Mouse (Mus musculus): Measurements from ENCODE around the gene Nxpe5. TPM values are rescaled to one million over a fixed set of nuclear protein-coding genes. Genes with fewer than 3 reads are reported as not detected.

Gene Nxpe5
- 0.04 TPM in 1 of 2 replicates, not detected in the other for polyA plus RNA-seq (2014; fragmentation: Nextera tagmentation; extraction: Ambion mirVana)

GRCm38 (mm10) chr5:138225700-138226099 is at the start of gene Nxpe5:
Gene Nxpe5, plus strand, starts transcription at chr5:138225898.
- Histone ChIP-seq H3K9ac (ENCODE audit: low read length) (no peak within 1 kb of the TSS), H3K4me2 (ENCODE audit: low read length) (no peak within 1 kb of the TSS), H3K4me3 (ENCODE audit: low read depth, low read length) (no peak within 1 kb of the TSS), H3K9me3 (ENCODE audit: control insufficient read depth, low read length) (no peaks in the 10 kb centered on the region), H3K27ac (ENCODE audit: low read depth) (no peak within 1 kb of the TSS), H3K4me1 (replicated peaks; ENCODE audit: control insufficient read depth, insufficient read depth, low read length) (no peaks in the 10 kb centered on the region), H3K36me3 (ENCODE audit: control insufficient read depth, insufficient read depth, low read length) (no peaks in the 10 kb centered on the region), H3K27me3 (replicated peaks; ENCODE audit: control insufficient read depth, insufficient read depth, low read length) (no peaks in the 10 kb centered on the region)
- ATAC-seq (replicated peaks; ENCODE audit: low FRiP score, low TSS enrichment, low read depth) (no peak), DNase-seq (ENCODE audit: low spot score) (no peak)
- WGBS, result 71% methylated on average over 2 of the region's 2 CpGs

- ATAC-seq (replicated peaks; ENCODE audit: low FRiP score, low TSS enrichment, low read depth), result peak; percentile 82
- peak within 1 kb of the TSS; percentile 43; the same call in 1 of the 2 replicates for H3K27ac ChIP-seq (ENCODE audit: low read depth)
- H3K9ac ChIP-seq (ENCODE audit: low read length), result peak within 1 kb of the TSS; percentile 86
- H3K9me3 ChIP-seq (ENCODE audit: control insufficient read depth, low read length), result no peaks in the 10 kb centered on the region
- peaks cover 12% of the 10 kb centered on the region for H3K4me1 ChIP-seq (replicated peaks; ENCODE audit: control insufficient read depth, insufficient read depth, low read length)
- no peaks in the 10 kb centered on the region for H3K27me3 ChIP-seq (replicated peaks; ENCODE audit: control insufficient read depth, insufficient read depth, low read length)
- DNase-seq (ENCODE audit: low spot score), result peak; percentile 83
- H3K4me2 ChIP-seq (ENCODE audit: low read length), result peak within 1 kb of the TSS; percentile 83
- peak within 1 kb of the TSS; percentile 82 for H3K4me3 ChIP-seq (ENCODE audit: low read depth, low read length)
- WGBS, result 1% methylated on average over 31 of the region's 31 CpGs
- H3K36me3 ChIP-seq (ENCODE audit: control insufficient read depth, insufficient read depth, low read length), result peaks cover 32% of the 10 kb centered on the region
Observed at GRCm38 (mm10) chr5:138186950-138187638, 38.6 kb upstream of the Nxpe5 start, which contains the start of the genes Taf6 and Cnpy4. Gene Taf6, minus strand, starts transcription at chr5:138187451. Gene Cnpy4, plus strand, starts transcription at chr5:138187485.

GRCm38 (mm10) chr5:138187661-138188306 is 37.9 kb upstream of the Nxpe5 start:
- DNase-seq (ENCODE audit: low spot score) (peak; percentile 83), ATAC-seq (replicated peaks; ENCODE audit: low FRiP score, low TSS enrichment, low read depth) (peak; percentile 81)
- under 1% methylated on average over 10 of the region's 10 CpGs for WGBS
- H3K4me2 ChIP-seq (ENCODE audit: low read length), result peak overlapping the region; percentile 83
- H3K27ac ChIP-seq (ENCODE audit: low read depth), result peak overlapping the region; percentile 43; the same call in 1 of the 2 replicates
- peak overlapping the region; percentile 86 for H3K9ac ChIP-seq (ENCODE audit: low read length)
- H3K36me3 ChIP-seq (ENCODE audit: control insufficient read depth, insufficient read depth, low read length), result peaks cover 32% of the 10 kb centered on the region
- no peaks in the 10 kb centered on the region for H3K27me3 ChIP-seq (replicated peaks; ENCODE audit: control insufficient read depth, insufficient read depth, low read length)
- H3K4me1 ChIP-seq (replicated peaks; ENCODE audit: control insufficient read depth, insufficient read depth, low read length), result peaks cover 12% of the 10 kb centered on the region
- peak overlapping the region; percentile 82 for H3K4me3 ChIP-seq (ENCODE audit: low read depth, low read length)
- H3K9me3 ChIP-seq (ENCODE audit: control insufficient read depth, low read length), result no peaks in the 10 kb centered on the region

- Histone ChIP-seq H3K9ac (ENCODE audit: low read length) (peak within 1 kb of the TSS; percentile 83), H3K4me1 (replicated peaks; ENCODE audit: control insufficient read depth, insufficient read depth, low read length) (no peaks in the 10 kb centered on the region), H3K27ac (ENCODE audit: low read depth) (peak within 1 kb of the TSS; percentile 82), H3K4me2 (ENCODE audit: low read length) (peak within 1 kb of the TSS; percentile 98), H3K27me3 (replicated peaks; ENCODE audit: control insufficient read depth, insufficient read depth, low read length) (no peaks in the 10 kb centered on the region), H3K36me3 (ENCODE audit: control insufficient read depth, insufficient read depth, low read length) (peaks cover 24% of the 10 kb centered on the region), H3K9me3 (ENCODE audit: control insufficient read depth, low read length) (no peaks in the 10 kb centered on the region), H3K4me3 (ENCODE audit: low read depth, low read length) (peak within 1 kb of the TSS; percentile 76)
- peak; percentile 80 for ATAC-seq (replicated peaks; ENCODE audit: low FRiP score, low TSS enrichment, low read depth)
- WGBS, result 9% methylated on average over 54 of the region's 54 CpGs
- DNase-seq (ENCODE audit: low spot score), result peak; percentile 94
Observed at GRCm38 (mm10) chr5:138193771-138194727, 31.6 kb upstream of the Nxpe5 start, which contains the start of gene Mblac1. Gene Mblac1, plus strand, starts transcription at chr5:138194314.

- Histone ChIP-seq H3K4me3 (ENCODE audit: low read depth, low read length) (peak overlapping the region; percentile 76), H3K36me3 (ENCODE audit: control insufficient read depth, insufficient read depth, low read length) (peaks cover 19% of the 10 kb centered on the region), H3K9ac (ENCODE audit: low read length) (peak overlapping the region; percentile 83), H3K27ac (ENCODE audit: low read depth) (peak overlapping the region; percentile 82), H3K9me3 (ENCODE audit: control insufficient read depth, low read length) (no peaks in the 10 kb centered on the region), H3K4me1 (replicated peaks; ENCODE audit: control insufficient read depth, insufficient read depth, low read length) (no peaks in the 10 kb centered on the region), H3K4me2 (ENCODE audit: low read length) (peak overlapping the region; percentile 98), H3K27me3 (replicated peaks; ENCODE audit: control insufficient read depth, insufficient read depth, low read length) (no peaks in the 10 kb centered on the region)
- WGBS, result under 1% methylated on average over 29 of the region's 29 CpGs
- DNase-seq (ENCODE audit: low spot score), result no peak
- peak; percentile 62 for ATAC-seq (replicated peaks; ENCODE audit: low FRiP score, low TSS enrichment, low read depth)
Observed at GRCm38 (mm10) chr5:138194755-138195345, 30.8 kb upstream of the Nxpe5 start.

- Histone ChIP-seq H3K27ac (ENCODE audit: low read depth) (no peak overlapping the region), H3K9me3 (ENCODE audit: control insufficient read depth, low read length) (no peaks in the 10 kb centered on the region), H3K36me3 (ENCODE audit: control insufficient read depth, insufficient read depth, low read length) (peaks cover 19% of the 10 kb centered on the region), H3K4me3 (ENCODE audit: low read depth, low read length) (peak overlapping the region; percentile 76; the same call in 1 of the 2 replicates), H3K4me1 (replicated peaks; ENCODE audit: control insufficient read depth, insufficient read depth, low read length) (no peaks in the 10 kb centered on the region), H3K27me3 (replicated peaks; ENCODE audit: control insufficient read depth, insufficient read depth, low read length) (no peaks in the 10 kb centered on the region), H3K9ac (ENCODE audit: low read length) (0 out of 2 replicates have a peak overlapping the region, but pooled peaks have one; percentile 83), H3K4me2 (ENCODE audit: low read length) (peak overlapping the region; percentile 98)
- no peak for DNase-seq (ENCODE audit: low spot score)
- 71% methylated on average over 7 of the region's 7 CpGs for WGBS
- ATAC-seq (replicated peaks; ENCODE audit: low FRiP score, low TSS enrichment, low read depth), result no peak
Observed at GRCm38 (mm10) chr5:138195463-138195862, 30.2 kb upstream of the Nxpe5 start.

GRCm38 (mm10) chr5:138199576-138199975 is 26.1 kb upstream of the Nxpe5 start:
- no peak overlapping the region for H3K9ac ChIP-seq (ENCODE audit: low read length)
- H3K36me3 ChIP-seq (ENCODE audit: control insufficient read depth, insufficient read depth, low read length), result no peaks in the 10 kb centered on the region
- ATAC-seq (replicated peaks; ENCODE audit: low FRiP score, low TSS enrichment, low read depth) (no peak), DNase-seq (ENCODE audit: low spot score) (no peak)
- no peak overlapping the region for H3K27ac ChIP-seq (ENCODE audit: low read depth)
- no peak overlapping the region for H3K4me3 ChIP-seq (ENCODE audit: low read depth, low read length)
- H3K4me1 ChIP-seq (replicated peaks; ENCODE audit: control insufficient read depth, insufficient read depth, low read length), result no peaks in the 10 kb centered on the region
- no peaks in the 10 kb centered on the region for H3K27me3 ChIP-seq (replicated peaks; ENCODE audit: control insufficient read depth, insufficient read depth, low read length)
- H3K4me2 ChIP-seq (ENCODE audit: low read length), result no peak overlapping the region
- 15% methylated on average over 1 of the region's 1 CpGs for WGBS
- no peaks in the 10 kb centered on the region for H3K9me3 ChIP-seq (ENCODE audit: control insufficient read depth, low read length)

GRCm38 (mm10) chr5:138202086-138202485 is 23.6 kb upstream of the Nxpe5 start:
- Histone ChIP-seq H3K4me1 (replicated peaks; ENCODE audit: control insufficient read depth, insufficient read depth, low read length) (no peaks in the 10 kb centered on the region), H3K4me2 (ENCODE audit: low read length) (no peak overlapping the region), H3K36me3 (ENCODE audit: control insufficient read depth, insufficient read depth, low read length) (no peaks in the 10 kb centered on the region), H3K9ac (ENCODE audit: low read length) (no peak overlapping the region), H3K27me3 (replicated peaks; ENCODE audit: control insufficient read depth, insufficient read depth, low read length) (no peaks in the 10 kb centered on the region), H3K4me3 (ENCODE audit: low read depth, low read length) (no peak overlapping the region), H3K9me3 (ENCODE audit: control insufficient read depth, low read length) (no peaks in the 10 kb centered on the region), H3K27ac (ENCODE audit: low read depth) (no peak overlapping the region)
- DNase-seq (ENCODE audit: low spot score), result no peak
- no peak for ATAC-seq (replicated peaks; ENCODE audit: low FRiP score, low TSS enrichment, low read depth)
- WGBS, result 80% methylated on average over 3 of the region's 3 CpGs

Data from intestine, embryonic 14.5 days (tissue).